Mouse (Mus musculus): ENCODE measurements around the gene Rbpjl.

The Rbpjl gene

DNA sequence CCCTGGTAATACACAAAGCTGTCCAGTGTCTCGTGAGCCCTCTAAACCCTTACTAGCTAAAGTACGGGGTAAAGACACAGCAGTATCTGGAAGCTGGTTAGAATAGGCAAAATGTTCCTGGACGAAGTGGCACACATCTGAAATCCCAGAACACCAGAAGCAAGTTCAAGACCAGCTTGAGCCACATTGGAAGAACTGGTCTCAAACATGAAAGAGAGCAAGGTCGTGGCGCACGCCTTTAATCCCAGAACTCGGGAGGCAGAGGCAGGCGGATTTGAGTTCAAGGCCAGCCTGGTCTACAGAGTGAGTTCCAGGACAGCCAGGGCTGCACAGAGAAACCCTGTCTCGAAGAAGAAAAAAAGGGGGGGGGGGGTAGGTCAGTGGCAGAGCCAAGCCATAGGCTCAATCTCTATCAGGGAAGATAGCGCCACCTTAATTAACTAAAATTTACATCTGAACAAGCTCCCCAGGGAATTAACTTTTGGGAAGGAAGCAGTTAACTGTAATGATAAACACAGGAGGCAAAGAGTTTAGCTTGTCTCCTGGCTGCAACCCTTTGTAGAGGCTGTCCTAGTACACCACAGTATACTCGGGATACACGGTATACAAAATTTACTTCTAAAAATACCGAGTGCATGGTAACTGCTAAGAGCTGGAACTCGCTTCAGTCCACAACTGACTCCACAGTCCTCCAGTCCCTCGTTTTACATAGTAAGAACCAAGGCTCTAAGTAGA lies 27.1 kb downstream of the Rbpjl start:
- no peak for DNase-seq (ENCODE audit: low read depth)

DNA sequence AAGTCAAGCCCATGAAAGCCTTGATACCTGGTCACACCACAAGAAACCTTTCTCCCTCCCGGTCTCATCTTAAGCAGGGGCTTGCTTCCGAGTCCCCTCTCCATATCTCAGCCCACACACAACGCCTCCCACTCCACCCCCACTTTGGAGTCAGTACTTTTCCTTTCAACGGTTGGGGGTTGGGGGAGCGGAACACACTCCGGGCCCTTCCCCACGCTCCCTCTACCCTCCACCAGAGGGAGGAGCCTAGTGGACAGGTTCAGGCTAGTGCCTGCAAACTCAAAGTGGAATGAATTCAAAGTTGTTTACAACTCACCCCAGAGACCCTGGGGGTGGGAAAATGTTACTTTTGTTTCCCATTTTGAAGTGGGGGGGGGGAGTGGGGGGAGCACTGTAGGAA lies 27.8 kb downstream of the Rbpjl start:
- no peak for DNase-seq (ENCODE audit: low read depth)

DNA sequence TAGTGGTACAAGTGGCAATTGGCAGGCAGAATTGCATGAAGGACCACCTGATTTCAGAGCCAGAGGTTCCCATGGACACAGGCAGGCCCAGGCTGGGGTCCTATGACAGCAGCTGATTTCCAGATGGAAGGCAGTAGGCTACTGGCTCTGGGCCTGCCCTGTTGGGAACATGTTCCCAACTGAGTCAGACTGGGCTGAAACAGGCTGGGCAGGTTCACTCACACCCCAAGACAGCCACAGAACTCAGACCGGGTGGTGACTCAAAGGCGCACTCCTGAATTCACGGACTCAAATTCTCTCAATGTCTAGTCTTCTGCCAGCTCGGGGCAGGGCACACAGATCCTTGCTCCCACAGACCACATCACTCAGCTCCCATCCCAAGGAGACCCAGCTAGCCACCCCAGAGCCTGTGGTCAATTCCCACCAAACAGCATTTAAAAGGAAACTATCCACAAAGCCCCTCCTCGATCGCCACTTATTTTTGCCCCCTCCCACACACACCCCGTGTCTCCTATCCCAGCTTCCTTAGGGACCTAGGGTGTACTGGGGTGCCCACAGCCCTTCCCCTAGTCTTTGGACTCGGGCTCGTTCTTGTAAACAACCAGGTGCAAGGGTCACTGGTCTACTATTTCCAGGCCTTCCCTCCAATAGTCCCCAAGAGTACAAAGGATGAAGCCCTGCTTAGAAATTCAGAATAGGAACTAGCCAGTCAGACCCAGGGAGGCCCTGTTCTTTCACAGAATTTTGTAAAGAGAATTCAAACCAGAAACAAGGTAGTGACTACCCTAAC lies 28.9 kb downstream of the Rbpjl start:
- DNase-seq (ENCODE audit: low read depth) = no peak

DNA sequence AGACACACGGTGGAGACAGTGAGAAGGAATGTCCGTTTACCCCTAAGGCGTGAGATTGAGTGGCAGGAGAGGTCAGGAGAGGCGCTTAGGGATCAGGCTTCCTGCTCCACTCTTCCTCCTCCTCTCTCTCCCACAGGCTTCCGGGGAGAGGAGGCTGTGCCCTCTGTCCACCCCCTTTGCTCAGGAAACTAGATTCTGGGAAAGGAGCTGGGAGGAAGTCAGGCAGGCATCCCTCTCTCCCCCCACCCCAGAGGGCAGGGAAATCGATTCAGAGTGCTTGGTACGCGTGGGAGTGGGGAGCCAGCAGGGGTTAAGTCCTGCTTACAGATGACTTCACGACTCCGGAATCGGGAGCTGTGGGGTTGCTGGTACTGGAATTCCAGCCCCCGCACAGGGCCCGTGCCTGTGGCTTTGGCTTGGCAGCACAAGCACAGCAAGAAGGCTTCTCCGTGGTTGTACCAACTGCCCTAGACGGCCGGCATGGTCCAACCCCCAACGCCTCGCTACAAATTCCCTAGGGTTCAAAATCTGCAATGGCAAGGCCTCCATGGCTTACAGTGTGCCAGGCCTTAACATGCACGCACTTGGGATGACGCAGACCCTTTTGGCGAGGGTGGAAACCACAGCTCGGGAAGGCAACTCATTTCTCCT lies 29.7 kb downstream of the Rbpjl start:
- DNase-seq (ENCODE audit: low read depth) = no peak

DNA sequence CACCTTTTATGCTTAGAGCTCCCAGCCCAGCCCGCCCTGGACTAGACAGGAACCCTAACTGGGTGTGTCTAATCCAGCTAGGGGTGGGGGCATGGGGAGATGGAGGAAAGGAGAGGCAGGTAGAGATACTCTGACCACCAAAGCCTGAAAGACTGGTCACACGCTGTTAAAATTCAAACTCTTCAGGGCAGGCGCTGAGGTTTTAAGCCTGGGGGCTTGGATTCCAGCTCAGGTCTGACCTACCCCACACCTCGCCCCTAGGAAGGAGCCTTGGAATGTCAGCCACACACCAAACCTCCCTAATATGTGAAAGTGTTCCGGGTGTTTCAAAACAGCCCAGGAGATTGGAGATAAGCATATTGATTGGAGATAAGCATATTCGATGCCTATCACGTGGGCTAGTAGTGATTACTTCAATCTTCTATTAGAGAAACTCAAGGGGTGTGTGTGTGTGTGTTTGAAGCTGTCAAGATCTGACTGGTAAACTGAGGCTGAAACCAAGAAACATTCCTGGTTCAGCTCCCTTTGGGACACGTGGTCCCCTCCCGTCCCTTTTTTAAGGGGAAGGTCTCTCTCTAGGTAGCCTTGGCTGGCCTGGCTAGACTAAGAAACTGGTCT lies 30.4 kb downstream of the Rbpjl start:
- DNase-seq (ENCODE audit: low read depth) = no peak

DNA sequence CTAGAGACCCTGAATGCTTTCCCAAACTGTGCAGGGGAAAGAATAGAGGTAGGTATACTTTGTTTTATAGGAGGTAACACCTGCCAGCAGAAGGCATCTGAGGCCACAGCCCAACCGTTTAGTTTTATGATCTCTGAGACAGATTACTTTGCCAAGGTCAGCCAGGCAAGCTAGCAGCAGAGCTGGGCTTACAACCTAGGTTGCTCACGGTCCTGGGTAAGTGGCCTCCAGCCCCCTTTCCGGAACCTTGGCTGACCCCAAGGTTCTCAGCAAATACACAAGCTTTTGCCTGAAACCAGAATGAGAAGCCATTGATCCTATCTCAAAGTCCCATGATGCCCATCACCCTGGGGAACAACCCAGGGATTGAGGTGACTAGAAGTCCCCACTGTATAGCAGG lies 31.7 kb downstream of the Rbpjl start:
- no peak for DNase-seq (ENCODE audit: low read depth)

DNA sequence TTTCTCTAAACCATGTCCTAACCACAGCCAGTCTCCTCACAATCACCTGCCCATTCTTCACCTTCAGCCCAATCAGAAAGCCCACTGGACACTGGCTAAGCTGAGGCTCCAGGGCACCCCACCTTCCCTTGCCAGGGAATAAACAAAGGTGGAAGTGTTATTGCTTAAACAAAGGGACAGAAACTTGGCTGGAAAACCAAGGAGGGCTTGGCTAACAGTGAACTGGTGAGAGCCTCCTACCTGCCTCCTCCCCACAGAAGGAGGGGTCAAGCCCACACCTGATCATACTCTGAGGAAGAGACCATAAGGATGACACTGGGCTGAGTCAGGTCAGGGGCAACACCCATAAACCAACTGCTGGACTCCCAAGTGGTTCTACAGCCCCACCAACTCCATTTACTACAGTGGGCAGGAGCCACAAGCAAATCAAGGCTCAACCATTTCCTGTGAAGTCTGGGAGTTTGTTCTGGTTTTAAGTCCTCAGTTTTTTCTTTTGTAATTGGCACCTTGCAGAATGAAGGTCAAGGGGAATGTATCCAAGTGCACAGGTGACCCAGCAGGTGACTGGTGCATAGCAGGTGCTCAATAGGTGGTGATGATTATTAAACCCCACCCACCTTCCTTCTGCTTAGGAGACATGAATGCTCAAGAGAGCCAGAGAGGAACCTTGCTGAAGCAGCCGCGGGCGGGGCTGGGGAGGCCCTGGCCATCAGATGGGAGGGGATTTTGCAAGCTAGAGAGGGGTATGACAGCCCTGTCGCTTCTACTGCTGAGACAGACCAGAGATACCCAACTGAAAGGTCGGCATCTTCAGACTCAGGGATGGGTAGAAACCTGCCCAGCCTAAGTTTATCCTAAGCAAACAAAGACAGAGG lies 32.5 kb downstream of the Rbpjl start:
- DNase-seq (ENCODE audit: low read depth) = no peak

DNA sequence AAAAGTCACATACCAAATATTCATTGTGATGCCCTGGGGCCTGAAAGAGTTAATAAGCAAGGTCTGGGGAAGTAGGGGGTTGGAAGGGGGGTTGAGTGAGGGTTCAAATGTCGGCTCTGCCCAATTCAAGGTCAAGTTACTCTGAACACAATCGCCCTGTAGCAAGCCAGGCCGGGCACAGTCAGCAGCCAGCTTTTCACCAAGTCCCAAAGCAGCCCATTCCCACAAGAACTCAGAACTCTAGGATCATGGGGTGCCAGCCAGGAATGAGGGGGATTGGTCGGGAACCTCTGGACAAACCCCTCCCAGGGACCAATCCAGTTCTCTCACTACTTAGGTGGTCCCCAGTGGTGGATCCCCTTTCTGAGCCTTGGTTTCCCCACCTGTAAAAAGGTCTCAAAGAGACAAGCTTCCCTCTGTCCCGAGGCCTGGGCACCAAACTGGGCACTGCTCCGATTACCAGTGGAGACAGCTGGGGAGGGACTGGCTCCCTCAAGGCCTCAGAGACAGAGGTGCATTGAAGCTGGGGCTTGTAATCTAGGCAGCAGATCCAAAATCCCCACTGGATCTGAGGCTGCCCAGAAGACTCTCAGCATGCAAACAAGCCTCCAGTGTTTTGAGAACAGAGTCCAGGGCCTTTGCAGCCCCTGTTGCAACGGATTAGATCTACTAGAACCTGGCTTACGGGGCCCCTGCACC lies 33.4 kb downstream of the Rbpjl start:
- DNase-seq (ENCODE audit: low read depth) = no peak

DNA sequence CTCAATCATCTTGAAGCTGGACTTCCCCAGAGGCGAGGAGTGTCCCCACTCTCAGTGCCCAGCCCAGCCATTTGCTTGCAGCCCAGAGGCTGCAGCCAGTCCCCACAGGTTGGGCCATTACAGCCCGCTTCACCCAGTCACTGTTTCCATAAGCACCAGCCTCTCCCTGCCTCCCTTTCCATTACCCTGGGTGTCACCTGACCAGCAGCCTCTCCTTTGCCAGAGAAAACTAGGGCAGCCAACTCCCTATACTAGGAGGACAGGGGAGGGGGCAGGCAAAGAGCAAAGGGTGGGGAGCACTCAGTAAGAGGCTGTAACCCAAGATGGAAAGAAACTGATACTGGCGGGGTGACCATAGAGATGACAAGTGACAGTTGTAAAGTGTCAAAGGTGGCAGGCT lies 34.0 kb downstream of the Rbpjl start:
- no peak for DNase-seq (ENCODE audit: low read depth)

DNA sequence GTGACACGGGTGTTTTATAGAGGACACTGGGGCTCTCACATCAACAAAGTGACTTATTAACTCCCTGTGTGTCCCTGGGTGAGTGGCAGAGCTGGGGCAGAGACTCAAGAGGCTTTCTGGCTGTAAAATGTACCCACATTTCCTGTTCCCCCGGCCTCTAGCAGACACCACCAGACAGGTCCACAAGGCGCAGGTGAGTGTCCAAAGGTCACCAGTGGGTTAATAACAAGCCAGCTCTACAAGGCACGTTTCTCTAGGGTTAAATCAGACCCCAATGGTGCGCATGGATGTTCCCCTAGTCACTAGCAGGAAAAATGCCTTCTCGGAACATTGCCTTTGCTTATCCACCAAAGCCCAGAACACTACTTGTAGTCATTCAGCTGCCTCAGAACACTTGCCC lies 34.8 kb downstream of the Rbpjl start:
- DNase-seq (ENCODE audit: low read depth) = no peak

DNA sequence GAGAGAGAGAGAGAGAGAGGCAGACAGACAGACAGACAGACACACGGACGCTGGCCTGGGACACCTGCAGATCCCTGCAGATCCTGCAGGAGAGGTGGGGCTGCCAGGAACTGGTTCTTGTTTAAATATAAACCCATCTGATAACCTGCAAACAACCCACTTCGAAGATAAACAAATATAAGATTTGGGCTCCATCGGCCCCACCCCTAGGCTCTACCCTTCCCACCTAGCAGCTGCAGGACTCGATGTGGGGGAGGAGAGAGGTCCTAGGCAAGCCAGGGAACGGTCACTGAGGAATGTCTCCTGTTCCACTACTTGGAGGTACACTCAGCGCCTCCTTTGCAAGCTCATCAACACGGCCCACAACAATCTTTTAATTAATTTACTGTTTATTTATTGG lies 35.3 kb downstream of the Rbpjl start:
- DNase-seq (ENCODE audit: low read depth) = no peak

DNA sequence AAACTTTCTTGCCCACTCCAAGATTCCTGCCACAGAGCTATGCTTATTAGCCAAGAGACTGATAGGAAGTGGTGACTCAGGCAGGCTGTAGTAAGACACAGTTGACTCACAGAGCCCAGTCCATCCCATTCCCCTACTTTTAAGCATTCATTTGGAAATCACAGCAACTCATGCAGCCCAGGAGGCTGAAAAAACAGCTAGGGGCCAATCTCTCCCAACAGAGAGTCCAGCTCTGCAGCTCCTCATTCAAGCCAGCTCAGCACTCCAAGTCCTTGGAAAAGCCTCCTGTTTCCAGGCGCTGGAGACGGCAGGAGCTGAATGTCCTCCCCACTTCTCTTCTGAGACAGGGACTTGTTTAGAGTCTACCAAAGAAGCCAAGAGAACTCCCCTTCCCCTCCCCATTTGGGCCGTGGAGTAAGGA lies 36.1 kb downstream of the Rbpjl start:
- peak; percentile 68 for DNase-seq (ENCODE audit: low read depth)

DNA sequence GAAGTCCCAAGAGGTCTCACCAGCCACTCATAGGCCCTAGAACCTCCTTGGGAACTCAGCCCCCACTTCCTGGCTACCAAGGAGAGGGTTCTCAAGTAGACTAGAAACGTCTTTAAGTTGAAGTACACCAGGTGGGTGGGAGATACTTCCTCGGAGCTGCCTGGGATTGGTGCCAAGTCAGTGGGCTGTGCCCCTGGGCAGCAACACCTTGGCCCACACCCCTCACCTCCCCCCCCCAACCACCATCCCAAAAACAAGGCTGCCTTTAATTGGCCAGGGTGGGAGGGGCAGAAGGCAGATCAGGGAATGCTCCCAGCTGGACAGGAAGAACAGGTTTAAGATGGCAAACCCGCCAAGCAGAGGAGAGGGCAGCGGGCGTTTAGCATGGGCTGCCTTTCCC lies 37.4 kb downstream of the Rbpjl start:
- no peak for DNase-seq (ENCODE audit: low read depth)

DNA sequence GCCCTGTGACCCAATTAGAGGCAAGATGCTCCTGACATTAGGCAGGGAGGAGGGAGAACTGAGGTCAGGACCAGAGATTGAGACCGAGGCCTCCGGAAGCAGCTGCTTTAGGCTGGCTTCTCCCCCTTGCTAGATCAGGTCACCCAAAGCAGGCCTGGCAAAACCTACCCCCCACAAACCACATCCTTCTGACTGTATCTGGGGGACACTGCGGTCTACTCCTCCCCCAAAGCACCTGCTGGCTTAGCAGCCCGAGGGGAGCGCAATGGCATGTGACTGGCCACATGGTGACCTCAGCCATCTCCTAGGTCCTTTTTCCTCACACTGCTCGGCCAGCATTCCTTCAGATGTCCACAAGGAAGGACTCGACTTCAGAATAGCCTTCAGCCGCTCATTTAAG lies 38.2 kb downstream of the Rbpjl start:
- peak; percentile 95 for DNase-seq (ENCODE audit: low read depth)

DNA sequence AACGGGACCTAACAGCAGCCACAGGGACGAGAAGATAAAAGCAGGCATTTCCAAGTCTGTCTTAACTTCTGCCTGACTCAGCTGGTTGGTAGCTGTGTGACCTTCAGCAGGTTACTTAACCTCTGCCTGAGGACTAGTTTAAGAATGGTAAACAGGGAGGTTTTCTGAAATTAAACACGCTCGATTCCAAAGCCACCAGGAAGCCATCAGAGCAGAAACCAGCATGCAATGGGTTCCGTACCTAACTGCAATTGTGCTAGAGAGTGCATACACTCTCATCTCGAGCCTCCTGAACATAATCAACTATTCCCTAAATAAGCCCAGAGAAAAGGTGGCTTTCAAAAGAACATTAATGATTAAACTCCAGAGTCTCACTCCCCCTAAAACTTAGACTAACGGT lies 38.8 kb downstream of the Rbpjl start:
- no peak for DNase-seq (ENCODE audit: low read depth)

DNA sequence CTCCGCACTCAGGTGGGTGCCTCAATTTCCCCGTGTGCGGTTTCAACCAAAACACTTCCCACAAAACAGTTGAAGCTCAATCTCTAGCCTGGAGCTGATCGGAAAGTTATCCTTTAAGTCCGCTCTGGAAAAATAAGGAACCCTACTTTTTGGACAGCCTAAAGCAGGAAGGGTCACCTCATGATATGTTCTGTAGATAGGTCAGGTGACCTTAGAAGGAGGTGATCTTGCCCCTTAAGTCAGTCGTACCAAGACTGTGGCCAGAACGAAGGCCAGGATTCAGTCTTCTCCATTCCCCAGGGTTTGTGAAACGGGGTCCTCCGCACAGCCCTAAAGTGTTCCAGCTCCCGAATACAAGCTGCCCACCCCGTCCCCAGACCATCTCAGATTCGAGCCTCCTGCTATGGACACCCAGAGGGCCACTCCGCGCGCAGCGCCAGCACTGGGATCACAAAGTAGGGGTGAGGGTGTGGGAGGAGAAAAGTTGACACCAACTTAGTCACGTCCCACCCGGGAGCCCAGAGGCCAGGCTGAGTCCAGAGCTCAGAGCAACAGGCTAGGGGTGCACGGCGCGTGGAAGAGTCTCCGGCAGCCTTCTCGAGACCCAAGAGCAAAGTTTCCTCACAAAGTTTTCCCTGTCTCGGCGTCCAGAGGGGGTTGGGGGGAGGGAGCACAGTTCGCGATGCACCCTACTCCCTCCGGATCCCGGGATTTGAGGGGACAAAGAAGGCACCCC lies 39.5 kb downstream of the Rbpjl start:
- no peak for DNase-seq (ENCODE audit: low read depth)

DNA sequence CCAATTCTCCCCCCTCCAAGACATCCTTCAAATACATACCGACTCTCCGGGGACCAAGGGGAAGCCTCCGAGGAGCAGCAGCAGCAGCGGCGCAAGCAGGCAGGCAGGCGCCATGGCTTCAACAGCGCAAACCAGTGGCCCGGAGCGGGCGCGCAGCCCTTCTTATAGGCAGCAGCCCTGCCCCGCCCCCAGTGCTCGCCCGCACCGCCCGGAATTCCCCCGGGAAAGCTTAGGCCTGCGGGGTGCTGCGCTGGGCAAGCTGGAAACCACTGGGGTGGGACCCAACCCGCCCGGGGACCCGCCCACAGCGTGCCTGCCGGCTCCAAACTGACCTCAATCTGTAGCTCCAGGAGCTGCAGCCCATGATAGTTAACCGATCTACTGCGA lies 40.1 kb downstream of the Rbpjl start:
- no peak for DNase-seq (ENCODE audit: low read depth)

DNA sequence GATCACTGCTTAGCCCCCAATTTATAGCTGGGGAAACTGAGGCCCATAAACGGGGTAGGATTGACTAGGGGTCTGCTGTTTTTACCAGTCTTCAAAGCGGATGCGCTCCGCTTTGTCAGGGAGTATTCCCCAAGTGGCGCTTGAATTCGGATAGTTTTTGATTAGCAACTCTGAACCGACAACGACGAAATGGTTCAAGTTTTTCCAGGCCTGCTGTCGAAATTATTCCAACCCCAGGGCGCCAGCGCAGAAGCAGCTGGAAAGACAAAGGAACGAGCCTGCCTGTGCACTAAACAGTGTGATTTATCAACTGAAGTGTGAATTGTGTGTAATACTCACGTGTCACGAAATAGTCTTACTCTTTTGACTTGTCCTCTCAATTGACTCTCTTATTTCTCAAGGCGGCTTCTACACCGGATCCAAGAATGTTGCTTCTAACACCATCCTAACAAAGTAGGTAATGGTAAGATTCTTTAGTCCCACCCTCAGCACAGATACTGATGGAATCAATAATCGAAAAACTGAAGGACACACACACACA lies 40.6 kb downstream of the Rbpjl start, which contains the start of gene Sdc4:
Gene Sdc4 (minus strand): TSS at position 428 of the 541 bp plus-strand sequence.
- DNase-seq (ENCODE audit: low read depth) = no peak

DNA sequence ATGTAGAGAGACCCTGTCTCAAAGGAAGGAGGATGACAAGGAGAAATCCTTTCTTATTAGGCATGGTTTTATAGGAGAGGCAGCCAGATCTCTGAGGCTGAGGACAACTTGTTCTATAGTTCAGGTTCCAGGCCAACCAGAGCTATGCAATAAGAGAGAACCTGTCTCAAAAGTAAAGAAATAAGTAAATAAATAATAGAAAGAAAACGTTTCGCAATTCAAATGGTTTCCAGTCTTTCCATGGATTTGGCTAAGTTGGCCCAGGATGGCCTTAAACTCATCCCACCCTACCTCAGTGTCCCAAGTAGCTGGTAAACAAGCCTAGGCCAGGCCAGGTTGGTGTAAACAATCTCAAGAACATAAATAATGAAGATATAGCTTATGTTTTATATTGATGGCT lies 41.8 kb downstream of the Rbpjl start:
- no peak for DNase-seq (ENCODE audit: low read depth)

All from 416B (cell line).